Comparison of ENCODE assay signal across 14 mouse cellular contexts in the genomic region with DNA sequence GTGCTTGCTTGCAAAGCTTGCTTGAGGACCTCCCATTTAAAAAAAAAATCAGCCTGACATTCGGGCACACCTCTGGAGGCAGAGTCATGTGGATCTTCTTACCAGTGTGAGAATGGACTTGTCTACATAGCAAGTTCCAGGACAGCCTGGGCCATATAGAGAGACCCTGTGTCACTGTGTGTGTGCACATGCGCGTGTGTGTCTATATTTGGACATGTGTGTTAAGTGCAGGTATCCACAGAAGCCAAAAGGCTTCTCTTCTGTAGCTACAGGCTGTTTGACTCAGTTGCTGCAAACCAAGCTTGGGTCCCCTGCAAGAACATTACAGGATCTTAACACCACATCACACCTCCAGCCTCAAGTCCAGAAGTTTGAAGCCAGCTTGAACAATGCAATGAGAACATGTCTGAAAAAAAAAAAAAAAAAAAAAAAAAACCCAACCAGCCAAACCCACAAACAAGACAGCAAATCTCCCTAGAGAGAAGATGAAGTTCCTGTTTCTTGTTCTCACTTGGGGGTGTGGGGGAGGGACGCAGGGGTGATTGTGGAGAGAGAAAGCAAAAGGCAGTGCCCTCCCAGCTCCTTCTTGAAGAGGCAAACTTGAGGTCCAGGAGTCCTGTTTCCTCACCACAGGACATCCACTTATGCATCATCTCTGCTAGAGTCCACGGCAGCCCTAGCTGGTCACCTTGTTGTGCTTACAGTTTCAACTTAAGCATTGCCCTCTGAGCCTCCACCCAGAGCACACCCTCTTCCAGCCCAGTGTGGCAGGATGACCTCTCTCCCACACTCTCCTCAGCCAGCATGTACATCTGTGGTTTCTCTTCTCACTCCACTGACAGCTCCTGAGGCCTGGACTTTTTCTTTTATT. TPM values are rescaled to one million over a fixed set of nuclear protein-coding genes. Genes with fewer than 3 reads are reported as not detected.
DNase-seq lines count a peak whose midpoint lies in the region; ATAC-seq and TF ChIP-seq lines count a peak whose summit lies in the region.
"Had no signal": no experiment of that assay in that cellular context is flagged by ENCODE, and none has a peak within 500 bp of the region (broad histone marks: within the 10 kb centered on the region; RNA-seq: fewer than 3 reads in every experiment).

No protein-coding gene starts in this region.

- no peaks in the 10 kb centered on the region for H3K79me2 ChIP-seq in heart, adult 2 months (replicated peaks; ENCODE audit: control insufficient read depth, insufficient read depth, low read length)

- peak; percentile 55; the same call in 1 of the 2 replicates for ATAC-seq in intestine, embryonic 14.5 days (replicated peaks; ENCODE audit: low FRiP score, low TSS enrichment, low read depth)
- no peak; the same call in 1 of the 2 replicates for ATAC-seq in intestine, postnatal 0 days
- no peak for ATAC-seq in liver, embryonic 13.5 days (ENCODE audit: low read depth)
- ATAC-seq: forebrain, embryonic 15.5 days had no signal

- H3K27ac ChIP-seq in intestine, embryonic 14.5 days (ENCODE audit: low read depth): peak overlapping the region; percentile 12; the same call in 1 of the 2 replicates
- no peak overlapping the region for H3K27ac ChIP-seq in intestine, postnatal 0 days (ENCODE audit: low read depth, low read length)
- H3K27ac ChIP-seq in heart, adult 2 months: peak overlapping the region; percentile 15; the same call in 1 of the 2 replicates
- H3K27ac ChIP-seq in liver, embryonic 13.5 days: peak overlapping the region; percentile 37
- H3K27ac ChIP-seq: forebrain, embryonic 15.5 days; kidney, embryonic 15.5 days; limb, embryonic 12.5 days; neural tube, embryonic 13.5 days had no signal

- no peak for TF ChIP-seq CTCF in intestine, postnatal 0 days (IDR thresholded peaks at IDR 0.05; ENCODE audit: low read depth)
- TF ChIP-seq CTCF in heart, adult 2 months (IDR thresholded peaks at IDR 0.05): no peak

- H3K36me3 ChIP-seq in intestine, embryonic 14.5 days (ENCODE audit: control insufficient read depth, insufficient read depth, low read length): no peaks in the 10 kb centered on the region
- H3K36me3 ChIP-seq in intestine, postnatal 0 days (ENCODE audit: control insufficient read depth, insufficient read depth): no peaks in the 10 kb centered on the region
- no peaks in the 10 kb centered on the region for H3K36me3 ChIP-seq in heart, adult 2 months (ENCODE audit: control insufficient read depth, insufficient read depth, low read length)
- no peaks in the 10 kb centered on the region for H3K36me3 ChIP-seq in liver, embryonic 13.5 days
- H3K36me3 ChIP-seq: forebrain, embryonic 15.5 days; kidney, embryonic 15.5 days; limb, embryonic 12.5 days; neural tube, embryonic 13.5 days had no signal

- no peak for TF ChIP-seq EP300 in heart, adult 2 months (IDR thresholded peaks at IDR 0.05; ENCODE audit: insufficient read depth, low read depth, low read length)

- H3K4me3 ChIP-seq in intestine, embryonic 14.5 days (ENCODE audit: low read depth, low read length): no peak overlapping the region
- H3K4me3 ChIP-seq in intestine, postnatal 0 days (ENCODE audit: low read depth, low read length): no peak overlapping the region
- H3K4me3 ChIP-seq in heart, adult 2 months: no peak overlapping the region
- no peak overlapping the region for H3K4me3 ChIP-seq in liver, embryonic 13.5 days (replicated peaks)
- H3K4me3 ChIP-seq: forebrain, embryonic 15.5 days; kidney, embryonic 15.5 days; limb, embryonic 12.5 days; neural tube, embryonic 13.5 days had no signal

- intact Hi-C loops in heart, adult 2 months (cut with DNase I): no loop called here

- H3K4me2 ChIP-seq in intestine, embryonic 14.5 days (ENCODE audit: low read length): no peak overlapping the region
- H3K4me2 ChIP-seq in intestine, postnatal 0 days (replicated peaks; ENCODE audit: low read depth): no peak overlapping the region
- no peak overlapping the region for H3K4me2 ChIP-seq in liver, embryonic 13.5 days
- H3K4me2 ChIP-seq: forebrain, embryonic 15.5 days; kidney, embryonic 15.5 days; limb, embryonic 12.5 days; neural tube, embryonic 13.5 days had no signal

- no peaks in the 10 kb centered on the region for H3K9me3 ChIP-seq in intestine, embryonic 14.5 days (ENCODE audit: control insufficient read depth, low read length)
- H3K9me3 ChIP-seq in intestine, postnatal 0 days (ENCODE audit: control insufficient read depth): 0 out of 2 replicates have a peak, but pooled peaks cover 2% of the 10 kb centered on the region
- H3K9me3 ChIP-seq in liver, embryonic 13.5 days (replicated peaks): no peaks in the 10 kb centered on the region
- H3K9me3 ChIP-seq: forebrain, embryonic 15.5 days; neural tube, embryonic 13.5 days had no signal

- TF ChIP-seq POLR2A in heart, adult 2 months (IDR thresholded peaks at IDR 0.05; ENCODE audit: insufficient read depth, low read depth, low read length): no peak

- H3K9ac ChIP-seq in intestine, embryonic 14.5 days (ENCODE audit: low read length): no peak overlapping the region
- no peak overlapping the region for H3K9ac ChIP-seq in intestine, postnatal 0 days (ENCODE audit: low read depth, low read length)
- H3K9ac ChIP-seq in heart, adult 2 months (ENCODE audit: low read depth, low read length): no peak overlapping the region
- no peak overlapping the region for H3K9ac ChIP-seq in liver, embryonic 13.5 days
- H3K9ac ChIP-seq: forebrain, embryonic 15.5 days; kidney, embryonic 15.5 days; limb, embryonic 12.5 days; neural tube, embryonic 13.5 days had no signal

- no peaks in the 10 kb centered on the region for H3K4me1 ChIP-seq in intestine, embryonic 14.5 days (replicated peaks; ENCODE audit: control insufficient read depth, insufficient read depth, low read length)
- no peaks in the 10 kb centered on the region for H3K4me1 ChIP-seq in intestine, postnatal 0 days (replicated peaks; ENCODE audit: control insufficient read depth, insufficient read depth, low read length)
- H3K4me1 ChIP-seq in heart, adult 2 months (ENCODE audit: control insufficient read depth, insufficient read depth, low read length): peaks cover 10% of the 10 kb centered on the region
- H3K4me1 ChIP-seq in liver, embryonic 13.5 days (replicated peaks): peaks cover 17% of the 10 kb centered on the region
- H3K4me1 ChIP-seq: forebrain, embryonic 15.5 days; kidney, embryonic 15.5 days; limb, embryonic 12.5 days; neural tube, embryonic 13.5 days had no signal

- WGBS in intestine, embryonic 14.5 days: 60% methylated on average over 5 of the region's 5 CpGs
- 63% methylated on average over 5 of the region's 5 CpGs for WGBS in intestine, postnatal 0 days
- 48% methylated on average over 5 of the region's 5 CpGs for WGBS in heart, adult 2 months
- WGBS in liver, embryonic 13.5 days (ENCODE audit: insufficient replicate concordance): 31% methylated on average over 5 of the region's 5 CpGs

- DNase-seq in intestine, embryonic 14.5 days (ENCODE audit: low spot score): peak; percentile 59
- peak in 1 of 2 experiments; percentile 53 for DNase-seq in heart, adult 2 months
- no peak for DNase-seq in liver, embryonic 13.5 days
- DNase-seq in spleen, postnatal 4 days (ENCODE audit: low spot score in 2 of 2): peak; percentile 57 to 73
- DNase-seq in neural tube, embryonic 10.5 days (ENCODE audit: extremely low spot score, low spot score): no peak
- no peak for DNase-seq in cerebellum, adult 11 months
- no peak for DNase-seq in right cerebral cortex, postnatal 10 days (ENCODE audit: low spot score in 2 of 2)
- DNase-seq: cerebellum, adult 9-11 months; thymus, postnatal 36 days had no signal

- no peaks in the 10 kb centered on the region for H3K27me3 ChIP-seq in intestine, embryonic 14.5 days (replicated peaks; ENCODE audit: control insufficient read depth, insufficient read depth, low read length)
- no peaks in the 10 kb centered on the region for H3K27me3 ChIP-seq in intestine, postnatal 0 days (replicated peaks; ENCODE audit: control insufficient read depth, insufficient read depth, low read length)
- H3K27me3 ChIP-seq in heart, adult 2 months (ENCODE audit: control insufficient read depth, insufficient read depth, low read length): no peaks in the 10 kb centered on the region
- H3K27me3 ChIP-seq in liver, embryonic 13.5 days: no peaks in the 10 kb centered on the region
- H3K27me3 ChIP-seq: forebrain, embryonic 15.5 days; kidney, embryonic 15.5 days; limb, embryonic 12.5 days; neural tube, embryonic 13.5 days had no signal

RNA-seq across cellular contexts. Expression of a gene that starts 11.8 kb away (rescaled TPM):
- polyA plus RNA-seq in intestine, embryonic 14.5 days (2014; fragmentation: Nextera tagmentation; extraction: Ambion mirVana): 2.0 TPM in 2 replicates
- 1.3 and 1.4 TPM in 2 replicates for polyA plus RNA-seq in intestine, postnatal 0 days (2015; fragmentation: Nextera tagmentation; extraction: Ambion mirVana)
- 1 to 10 TPM; 1.7 to 2.1 TPM for total RNA-seq in heart, adult 2 months (2021)
- polyA plus RNA-seq in heart, adult 2 months (2012; rRNA removed): 2.4 and 4.5 TPM in 2 replicates
- 1.7 and 2.4 TPM in 2 replicates for polyA plus RNA-seq in liver, embryonic 13.5 days (2015; fragmentation: Nextera tagmentation; extraction: Ambion mirVana)

RNA-seq across cellular contexts. Expression of a gene that starts 35.0 kb away (rescaled TPM):
- polyA plus RNA-seq in intestine, embryonic 14.5 days (2014; fragmentation: Nextera tagmentation; extraction: Ambion mirVana): 63.1 and 72.4 TPM in 2 replicates
- polyA plus RNA-seq in intestine, postnatal 0 days (2015; fragmentation: Nextera tagmentation; extraction: Ambion mirVana): 16.8 and 18.5 TPM in 2 replicates
- 10 to 100 TPM; 18.2 to 19.3 TPM for total RNA-seq in heart, adult 2 months (2021)
- 18.2 and 33.1 TPM in 2 replicates for polyA plus RNA-seq in heart, adult 2 months (2012; rRNA removed)
- 29.9 and 32.1 TPM in 2 replicates for polyA plus RNA-seq in liver, embryonic 13.5 days (2015; fragmentation: Nextera tagmentation; extraction: Ambion mirVana)

RNA-seq across cellular contexts. Expression of a gene that starts 39.9 kb away (rescaled TPM):
- 108 and 115 TPM in 2 replicates for polyA plus RNA-seq in intestine, embryonic 14.5 days (2014; fragmentation: Nextera tagmentation; extraction: Ambion mirVana)
- polyA plus RNA-seq in intestine, postnatal 0 days (2015; fragmentation: Nextera tagmentation; extraction: Ambion mirVana): 26.6 and 27.9 TPM in 2 replicates
- 10 to 100 TPM; 10.5 to 12.4 TPM for total RNA-seq in heart, adult 2 months (2021)
- 9.9 and 14.9 TPM in 2 replicates for polyA plus RNA-seq in heart, adult 2 months (2012; rRNA removed)
- 107 and 117 TPM in 2 replicates for polyA plus RNA-seq in liver, embryonic 13.5 days (2015; fragmentation: Nextera tagmentation; extraction: Ambion mirVana)

RNA-seq across cellular contexts. Expression of a gene that starts 51.0 kb away (rescaled TPM):
- 7.4 and 7.8 TPM in 2 replicates for polyA plus RNA-seq in intestine, embryonic 14.5 days (2014; fragmentation: Nextera tagmentation; extraction: Ambion mirVana)
- 2.9 TPM in 2 replicates for polyA plus RNA-seq in intestine, postnatal 0 days (2015; fragmentation: Nextera tagmentation; extraction: Ambion mirVana)
- under 1 TPM; 0.82 to 0.86 TPM for total RNA-seq in heart, adult 2 months (2021)
- polyA plus RNA-seq in heart, adult 2 months (2012; rRNA removed): 1.3 TPM in 2 replicates
- polyA plus RNA-seq in liver, embryonic 13.5 days (2015; fragmentation: Nextera tagmentation; extraction: Ambion mirVana): 1.1 and 1.2 TPM in 2 replicates

Comparison
In these comparisons a context has a peak if more than half of its experiments do, and no peak if none do; other contexts are left out.
1. DNase-seq: peak in intestine, embryonic 14.5 days (single experiment) and spleen, postnatal 4 days (2 of 2); none in liver, embryonic 13.5 days (single experiment), neural tube, embryonic 10.5 days (single experiment), cerebellum, adult 11 months (single experiment) and right cerebral cortex, postnatal 10 days (0 of 2).